ENCODE assay signal across 8 mouse cellular contexts in the genomic region with DNA sequence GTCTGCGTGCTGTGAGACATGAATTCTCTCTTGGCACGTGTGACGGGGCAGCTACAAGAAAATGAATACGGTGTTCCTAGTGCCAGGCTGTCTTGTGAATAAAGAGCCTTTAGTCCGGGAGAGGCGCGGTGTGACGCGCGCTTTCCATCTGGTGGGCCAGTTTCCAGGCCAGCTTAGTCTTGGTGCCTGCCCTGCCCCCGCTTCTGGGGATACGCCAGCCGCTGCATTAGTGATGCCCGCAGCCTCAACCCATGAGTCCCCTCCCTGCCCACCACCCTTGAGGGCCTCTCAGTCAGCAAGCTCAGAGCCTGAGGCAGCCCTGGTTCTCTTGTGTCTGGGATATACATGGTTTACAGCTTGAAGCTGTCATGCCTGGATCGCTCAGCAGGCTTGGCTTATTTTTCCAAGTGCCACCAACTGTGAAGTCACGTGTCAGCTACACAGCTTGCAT. TPM values are rescaled to one million over a fixed set of nuclear protein-coding genes. Genes with fewer than 3 reads are reported as not detected.
DNase-seq lines count a peak whose midpoint lies in the region; ATAC-seq and TF ChIP-seq lines count a peak whose summit lies in the region.

No protein-coding gene starts in this region.

- peaks cover 21% of the 10 kb centered on the region for H3K4me1 ChIP-seq in hindbrain, embryonic 15.5 days (replicated peaks)
- H3K4me1 ChIP-seq in lung, postnatal 0 days (ENCODE audit: insufficient read depth, low read depth, low read length), result 0 out of 2 replicates have a peak, but pooled peaks cover 6% of the 10 kb centered on the region

- H3K9ac ChIP-seq in hindbrain, embryonic 15.5 days, result peak overlapping the region; percentile 27; the same call in 1 of the 2 replicates
- no peak overlapping the region for H3K9ac ChIP-seq in lung, postnatal 0 days (replicated peaks; ENCODE audit: low read depth)

- DNase-seq in adrenal gland, adult 8-10 months, result peak; percentile 30
- DNase-seq in gastrocnemius, adult 8-10 months (ENCODE audit: low spot score in 2 of 2), result peak; percentile 44 to 58
- DNase-seq in layer of hippocampus, postnatal 36 days, result peak; percentile 89 to 90
- peak; percentile 57 for DNase-seq in lung, postnatal 0 days (ENCODE audit: low spot score)
- peak; percentile 84 to 93 for DNase-seq in right cerebral cortex, adult 2 months (ENCODE audit: low spot score in 2 of 2)
- DNase-seq in spleen, postnatal 14 days (ENCODE audit: low spot score in 2 of 2), result no peak

- peak overlapping the region; percentile 54 for H3K4me2 ChIP-seq in hindbrain, embryonic 15.5 days
- H3K4me2 ChIP-seq in lung, postnatal 0 days (replicated peaks; ENCODE audit: low read depth, low read length), result peak overlapping the region; percentile 51

- H3K9me3 ChIP-seq in hindbrain, embryonic 15.5 days, result no peaks in the 10 kb centered on the region
- no peaks in the 10 kb centered on the region for H3K9me3 ChIP-seq in lung, postnatal 0 days (ENCODE audit: low read length)

- WGBS in hindbrain, embryonic 15.5 days, result 1% methylated on average over 16 of the region's 16 CpGs
- WGBS in lung, postnatal 0 days, result 7% methylated on average over 16 of the region's 16 CpGs

- TF ChIP-seq EP300 in lung, postnatal 0 days (IDR thresholded peaks at IDR 0.05), result no peak

- H3K27me3 ChIP-seq in hindbrain, embryonic 15.5 days, result no peaks in the 10 kb centered on the region
- H3K27me3 ChIP-seq in lung, postnatal 0 days (replicated peaks; ENCODE audit: insufficient read depth, low read length), result no peaks in the 10 kb centered on the region

- ATAC-seq in common myeloid progenitor, adult 5-6 weeks (replicated peaks; ENCODE audit: low read depth, poor library complexity, severe bottlenecking), result peak; percentile 43
- ATAC-seq in hindbrain, embryonic 15.5 days (ENCODE audit: low FRiP score, low read depth), result peak; percentile 94
- ATAC-seq in lung, postnatal 0 days, result peak; percentile 56

- peak overlapping the region; percentile 88 for H3K27ac ChIP-seq in hindbrain, embryonic 15.5 days (replicated peaks)
- H3K27ac ChIP-seq in lung, postnatal 0 days (ENCODE audit: low read length), result no peak overlapping the region

- H3K36me3 ChIP-seq in hindbrain, embryonic 15.5 days, result no peaks in the 10 kb centered on the region
- H3K36me3 ChIP-seq in lung, postnatal 0 days (ENCODE audit: insufficient read depth, low read length), result no peaks in the 10 kb centered on the region

- H3K4me3 ChIP-seq in hindbrain, embryonic 15.5 days, result peak overlapping the region; percentile 19
- H3K4me3 ChIP-seq in lung, postnatal 0 days (ENCODE audit: low read depth, low read length), result peak overlapping the region; percentile 12; the same call in 1 of the 2 replicates

- TF ChIP-seq CTCF in lung, postnatal 0 days (IDR thresholded peaks at IDR 0.05), result no peak

RNA-seq across cellular contexts. Expression of gene Fam120a, which starts 48.5 kb away (rescaled TPM):
- 100 to 1,000 TPM; 170 to 195 (median 182) TPM for total RNA-seq in adrenal gland, adult 8-10 months (2022)
- total RNA-seq in common myeloid progenitor, adult 5-6 weeks (2017), result 126 and 134 TPM in 2 replicates
- 100 to 1,000 TPM; 110 to 144 (median 118) TPM for total RNA-seq in gastrocnemius, adult 8-10 months (2022)
- polyA plus RNA-seq in hindbrain, embryonic 15.5 days (2015; fragmentation: Nextera tagmentation; extraction: Ambion mirVana), result 12.0 and 12.4 TPM in 2 replicates
- total RNA-seq in layer of hippocampus, postnatal 36 days (2021), result 100 to 1,000 TPM; 117 to 122 TPM
- polyA plus RNA-seq in lung, postnatal 0 days (2015; fragmentation: Nextera tagmentation; extraction: Ambion mirVana), result 19.4 and 19.5 TPM in 2 replicates

Comparison
In these comparisons a context has a peak if more than half of its experiments do, and no peak if none do; other contexts are left out.
1. DNase-seq: peak in adrenal gland, adult 8-10 months (single experiment), gastrocnemius, adult 8-10 months (2 of 2), layer of hippocampus, postnatal 36 days (2 of 2), lung, postnatal 0 days (single experiment) and right cerebral cortex, adult 2 months (2 of 2); none in spleen, postnatal 14 days (0 of 2).
2. ATAC-seq: peak in every context shown above with its lines; median percentile 94 in hindbrain, embryonic 15.5 days; 56 in lung, postnatal 0 days; 43 in common myeloid progenitor, adult 5-6 weeks.